Mouse (Mus musculus): ENCODE measurements around the gene Apoc2. TPM values are rescaled to one million over a fixed set of nuclear protein-coding genes. Genes with fewer than 3 reads are reported as not detected.
A peak's percentile ranks its signal among the peaks of the same experiment; 100 is the strongest.

Gene Apoc2
- total RNA-seq (2021): not detected

DNA sequence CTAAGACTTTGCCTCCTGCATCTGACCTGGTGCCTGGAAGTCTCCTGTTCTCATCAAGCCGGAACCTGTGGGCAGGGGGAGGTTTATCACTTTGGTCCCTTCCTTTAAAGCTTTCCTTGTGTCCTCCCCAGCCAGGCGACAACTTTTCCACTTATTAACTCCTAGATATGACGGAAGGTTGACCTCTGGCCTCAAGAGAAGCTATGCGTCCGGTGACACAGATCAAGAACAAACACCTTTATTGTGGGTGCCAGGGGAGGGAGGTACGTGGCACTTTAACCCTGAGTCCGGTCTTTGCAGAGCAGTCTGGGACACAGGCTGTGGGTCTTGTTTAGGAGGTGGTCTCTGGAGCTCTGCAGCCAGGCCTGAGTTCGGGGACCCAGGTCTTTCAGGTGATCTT, at the start of gene Apoc2:
Gene Apoc2 (minus strand): TSS at position 70 of the 400 bp plus-strand sequence.
- DNase-seq: no peak
- intact Hi-C loops (cut with DNase I): no loop called here

DNA sequence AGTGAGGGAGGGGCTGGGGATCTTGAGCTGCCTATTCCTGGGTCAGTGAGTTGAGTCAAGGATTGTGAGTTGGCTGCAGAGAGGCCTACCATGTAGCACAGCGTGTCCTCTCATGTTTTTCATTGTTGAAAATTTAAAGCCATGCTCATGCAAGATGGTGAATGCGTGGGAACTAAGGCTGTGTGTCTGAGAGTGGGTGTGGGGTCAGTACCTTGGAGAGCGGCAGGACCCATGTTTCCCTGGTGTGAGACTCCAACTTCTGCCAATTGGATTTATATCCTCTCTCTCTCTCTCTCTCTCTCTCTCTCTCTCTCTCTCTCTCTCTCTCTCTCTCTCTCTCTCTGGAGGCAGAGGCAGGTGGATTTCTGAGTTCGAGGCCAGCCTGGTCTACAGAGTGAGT, 48.8 kb upstream of the Apoc2 start:
- intact Hi-C loops (cut with DNase I): no loop called here
- DNase-seq: no peak

DNA sequence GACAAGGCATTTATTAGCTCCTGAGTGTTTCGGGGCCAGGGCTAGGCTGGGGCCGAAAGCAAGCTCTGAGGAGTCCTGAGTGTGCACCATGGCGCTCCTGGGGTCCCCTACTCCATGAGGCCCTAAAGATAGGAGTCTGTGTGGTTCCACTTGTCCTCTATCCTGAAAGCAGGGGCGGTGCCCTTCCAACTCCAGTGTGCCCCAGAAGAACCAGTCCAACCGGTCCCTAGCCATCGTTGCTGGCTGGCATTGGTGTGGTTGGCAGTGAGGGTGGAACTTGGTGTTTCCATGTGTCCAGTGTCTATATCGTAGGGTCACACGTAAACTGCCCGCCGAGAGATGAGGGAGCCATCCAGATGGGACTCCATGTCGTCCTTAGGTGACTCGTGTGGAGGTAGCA, 46.4 kb upstream of the Apoc2 start:
- intact Hi-C loops (cut with DNase I): no loop called here
- no peak for DNase-seq

DNA sequence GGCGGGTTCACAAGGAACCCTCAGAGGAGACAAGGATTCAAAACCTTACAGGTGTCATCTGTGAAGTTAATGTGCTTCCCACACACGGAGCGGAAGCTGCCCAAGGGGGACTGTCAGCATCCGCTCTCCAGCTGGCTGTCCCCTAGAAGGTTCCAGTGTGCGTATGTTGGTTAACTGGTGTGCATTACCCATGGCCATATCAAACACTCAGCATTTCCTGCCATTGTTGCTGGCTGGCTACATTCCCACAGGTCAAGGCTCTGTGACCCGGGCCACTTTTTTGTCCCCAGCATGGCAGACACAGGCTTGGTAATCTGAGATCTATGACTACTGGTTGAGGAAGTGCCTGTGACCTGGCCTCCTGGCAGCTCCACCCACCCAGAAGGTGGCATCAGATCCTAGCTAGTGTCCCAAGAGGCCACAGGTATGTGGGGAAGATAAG, 45.0 kb upstream of the Apoc2 start:
- intact Hi-C loops (cut with DNase I): no loop called here

DNA sequence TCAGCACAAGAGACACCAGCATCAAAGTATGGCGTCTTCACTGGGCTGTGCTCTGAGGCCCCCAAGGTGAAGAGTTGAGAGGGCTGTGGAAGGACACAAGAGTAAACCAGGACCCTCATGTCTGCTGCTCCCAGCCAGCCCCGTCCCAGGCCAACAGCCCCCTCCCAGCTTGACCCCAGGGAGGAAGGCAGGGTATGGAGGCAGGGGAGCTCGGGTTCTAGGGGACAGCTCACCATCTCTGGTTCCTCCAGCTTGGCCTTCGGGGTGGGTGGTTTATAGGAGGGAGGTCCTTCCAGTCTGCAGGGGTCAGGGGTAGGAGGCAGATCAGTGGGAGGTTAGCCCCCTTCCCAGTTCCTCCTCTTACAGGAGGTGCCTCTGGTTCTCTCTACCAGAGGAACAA, 41.5 kb upstream of the Apoc2 start:
- DNase-seq: no peak
- intact Hi-C loops (cut with DNase I): no loop called here

More for the DNA sequence above, 45.0 kb upstream of the Apoc2 start:
- no peak for DNase-seq

DNA sequence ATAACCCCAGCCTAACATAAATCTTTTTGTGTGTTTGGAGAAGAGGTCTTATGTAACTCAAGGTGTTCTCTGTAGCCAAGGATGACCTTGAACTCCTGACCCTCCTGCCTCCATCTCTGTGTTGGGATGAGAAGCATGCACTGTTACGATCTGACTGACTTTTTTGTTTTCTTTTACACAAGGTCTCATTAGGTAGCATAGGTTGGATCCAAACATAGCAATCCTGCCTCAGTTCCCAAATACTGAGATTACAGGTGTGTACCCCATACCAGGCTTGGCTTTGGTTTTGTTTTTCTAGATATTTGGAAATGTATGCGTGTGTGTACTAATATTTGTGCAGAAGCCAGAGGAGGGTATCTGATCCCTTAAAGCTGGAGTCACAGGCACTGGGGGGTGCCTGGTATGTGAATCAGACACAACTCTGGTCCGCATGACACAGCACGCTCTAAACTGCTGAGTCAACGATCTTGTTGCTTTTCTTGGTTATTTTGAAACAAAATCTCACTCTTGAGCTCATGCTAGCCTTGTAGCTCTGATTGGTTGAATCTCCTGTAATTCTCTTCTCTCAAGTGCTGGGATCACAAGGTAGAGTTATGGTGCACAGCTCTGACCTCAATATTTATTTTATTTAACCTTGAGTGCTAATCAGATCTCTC, 40.7 kb upstream of the Apoc2 start:
- DNase-seq: no peak
- intact Hi-C loops (cut with DNase I): no loop called here

DNA sequence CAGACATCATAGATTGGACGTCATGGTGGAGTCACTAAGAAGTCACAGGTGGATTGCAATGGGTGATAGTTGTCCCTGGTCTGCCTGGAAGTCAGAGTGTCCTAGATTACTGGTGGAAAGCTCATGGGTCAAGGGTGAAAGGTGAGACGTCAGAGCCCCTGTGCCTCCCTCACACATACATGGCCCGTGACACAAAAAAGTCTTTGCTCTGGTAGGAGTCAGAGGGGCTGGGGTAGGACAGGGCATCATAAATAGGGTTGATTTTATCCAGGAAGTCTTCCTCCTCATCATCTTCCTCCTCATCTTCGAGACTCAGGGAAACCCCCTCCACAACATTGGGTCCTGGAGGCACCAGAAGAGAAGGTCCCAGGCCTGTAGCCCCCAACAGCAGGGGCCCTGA, 39.6 kb upstream of the Apoc2 start:
- intact Hi-C loops (cut with DNase I): no loop called here
- DNase-seq: no peak

DNA sequence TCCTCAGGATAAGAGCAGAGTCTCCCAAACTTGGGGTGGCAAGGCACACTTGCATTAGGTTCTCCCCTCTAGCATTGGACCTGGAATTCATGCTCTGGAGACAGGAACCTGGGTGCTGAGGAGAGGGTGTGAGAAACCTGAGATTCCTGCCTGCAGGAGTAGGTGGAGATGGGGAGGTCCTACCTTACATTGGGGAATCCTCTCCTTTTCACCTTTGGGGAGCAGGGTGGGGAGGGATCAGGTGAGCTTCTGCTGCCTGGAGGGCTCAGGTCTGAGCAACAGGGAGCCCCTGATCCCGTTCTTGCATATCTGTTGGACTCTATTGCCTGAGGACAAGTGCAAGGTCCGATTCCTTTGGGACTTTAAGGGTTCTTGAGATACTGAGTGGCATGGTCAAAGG, 39.1 kb upstream of the Apoc2 start:
- DNase-seq: no peak
- intact Hi-C loops (cut with DNase I): no loop called here

DNA sequence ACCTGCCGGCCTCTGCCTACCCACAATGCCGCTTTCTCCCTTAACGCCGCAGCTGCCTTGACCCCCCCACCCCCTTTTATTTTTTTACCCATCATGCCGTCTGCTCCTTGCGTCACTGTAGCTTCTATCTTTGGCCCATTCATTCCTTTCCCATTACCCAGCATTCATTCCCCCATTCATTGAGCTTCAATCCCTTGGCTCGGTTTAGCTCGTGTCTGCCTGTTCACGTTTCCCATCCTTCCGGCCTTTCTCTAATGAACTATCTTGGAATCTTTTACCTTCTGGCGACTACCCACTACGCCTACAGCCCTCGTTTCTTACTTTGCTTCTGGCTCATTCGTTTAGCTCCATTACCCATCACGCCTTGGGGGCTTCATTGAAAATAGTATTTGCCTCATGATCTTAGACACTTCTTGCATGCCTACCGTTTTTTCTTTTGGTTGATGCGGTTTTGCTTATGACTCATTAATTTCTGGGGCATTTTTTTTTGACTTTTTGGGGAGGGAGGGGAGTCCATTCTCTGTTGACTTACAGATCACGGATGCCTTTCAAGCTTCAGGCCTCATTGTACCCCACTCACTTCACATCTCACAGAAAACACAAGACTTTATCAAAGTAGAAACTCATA, 38.4 kb upstream of the Apoc2 start:
- intact Hi-C loops (cut with DNase I): no loop called here

DNA sequence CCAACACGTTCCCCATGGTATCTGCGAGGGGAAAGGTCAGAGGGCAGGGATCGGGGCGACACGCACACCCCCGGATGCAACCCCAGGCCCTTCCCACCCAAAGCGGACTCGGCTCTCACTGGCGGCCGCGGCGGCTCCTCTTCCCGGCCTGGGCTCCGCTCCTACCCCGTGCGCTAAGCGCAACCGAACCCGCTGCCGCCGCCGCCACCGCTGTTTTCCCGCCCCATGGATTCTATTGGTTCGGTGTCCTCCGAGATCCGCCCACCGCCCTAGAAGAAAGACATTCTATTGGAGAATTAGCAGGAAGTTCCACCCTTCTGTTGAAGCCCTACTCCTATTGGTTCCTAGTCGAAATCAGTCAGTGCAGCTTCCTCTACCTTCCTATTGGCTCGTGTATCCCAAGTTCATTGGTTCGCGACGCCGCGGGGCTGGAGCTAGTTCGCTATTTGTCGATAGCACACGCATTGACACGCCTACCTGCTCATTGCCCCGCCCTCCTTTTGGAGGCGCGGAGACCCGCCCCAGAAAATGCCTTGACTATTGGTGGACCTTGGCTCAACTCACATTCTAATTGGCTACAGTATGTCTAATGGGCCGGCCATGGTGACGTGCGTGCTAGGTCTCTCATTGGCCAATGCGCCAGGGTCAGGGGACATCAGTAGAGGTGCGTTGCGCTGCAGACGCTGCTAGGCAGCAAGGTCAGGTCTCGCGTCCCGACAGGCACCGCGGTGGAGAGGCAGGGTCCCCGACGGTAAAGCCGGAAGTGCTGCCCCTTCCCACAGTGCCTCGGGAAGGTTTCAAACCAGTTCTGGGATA, 37.7 kb upstream of the Apoc2 start, which contains the start of gene Tomm40:
Gene Tomm40 (minus strand): TSS at position 200 of the 816 bp plus-strand sequence.
- intact Hi-C loops (cut with DNase I): no loop called here
- peak; percentile 99 for DNase-seq

More for the DNA sequence above, 38.4 kb upstream of the Apoc2 start:
- DNase-seq: no peak

GRCm38 (mm10) chr7:19714836-19715235, 37.1 kb upstream of the Apoc2 start:
- DNase-seq: no peak
- intact Hi-C loops (cut with DNase I): no loop called here

GRCm38 (mm10) chr7:19713598-19713997, 35.9 kb upstream of the Apoc2 start:
- intact Hi-C loops (cut with DNase I): no loop called here
- DNase-seq: no peak

DNA sequence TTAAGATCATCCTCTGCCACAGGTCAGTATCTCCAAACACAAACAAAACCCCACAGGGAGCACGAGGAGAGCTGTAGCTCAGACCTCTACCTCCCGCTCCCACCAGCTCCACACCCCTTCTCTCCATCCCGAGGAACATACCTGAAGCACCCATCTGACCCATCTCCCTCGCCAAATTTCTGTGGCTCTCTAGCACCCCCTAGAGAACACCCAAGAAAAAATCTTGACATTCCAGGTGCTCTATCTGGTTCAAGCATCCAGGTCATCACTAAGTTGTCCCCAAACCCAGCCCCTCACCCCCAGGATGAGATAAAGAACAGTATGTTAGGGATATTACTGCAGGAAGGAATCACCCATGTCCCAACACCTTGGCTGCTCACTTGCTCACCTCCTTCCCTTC, 35.5 kb upstream of the Apoc2 start:
- DNase-seq: no peak
- intact Hi-C loops (cut with DNase I): no loop called here

DNA sequence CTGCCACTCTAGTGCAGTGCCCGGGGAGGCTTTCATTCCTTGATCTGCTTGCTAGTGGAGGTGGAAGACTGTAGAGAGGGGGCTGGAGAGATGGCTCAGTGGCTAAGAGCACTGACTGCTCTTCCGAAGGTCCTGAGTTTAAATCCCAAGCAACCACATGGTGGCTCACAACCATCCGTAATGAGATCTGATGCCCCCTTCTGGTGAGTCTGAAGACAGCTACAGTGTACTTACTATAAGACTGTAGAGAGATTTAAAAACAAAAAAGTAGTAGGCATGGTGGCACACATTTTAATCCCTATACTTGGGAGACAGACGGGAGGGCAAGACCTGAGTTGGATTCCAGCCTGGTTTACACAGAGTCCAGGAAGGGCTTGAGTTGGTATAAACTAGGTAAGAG, 34.7 kb upstream of the Apoc2 start:
- DNase-seq: no peak
- intact Hi-C loops (cut with DNase I): no loop called here

- no peak for DNase-seq
- intact Hi-C loops (cut with DNase I): no loop called here
Observed at GRCm38 (mm10) chr7:19710650-19711049, 32.9 kb upstream of the Apoc2 start.

DNA sequence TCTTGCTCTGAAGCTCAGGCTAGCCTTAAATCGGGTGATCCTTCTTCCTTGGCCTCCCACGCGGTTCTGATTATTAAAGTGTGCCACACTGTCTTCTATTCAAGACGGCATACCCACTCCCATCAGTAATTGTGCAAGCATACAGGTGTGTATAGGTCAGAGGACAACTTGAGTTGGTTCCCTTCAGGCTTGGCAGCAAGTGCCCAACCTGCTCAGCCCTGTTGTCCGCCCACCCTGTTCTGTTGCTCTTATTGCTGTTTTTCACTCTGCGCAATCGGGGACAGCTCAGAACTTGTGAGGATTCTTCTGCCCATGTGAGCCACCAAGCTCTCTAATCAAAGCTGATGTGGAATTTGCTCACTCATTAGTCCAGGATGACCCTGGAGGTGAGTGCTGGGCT, 27.5 kb upstream of the Apoc2 start:
- intact Hi-C loops (cut with DNase I): loop anchor here (10.0 kb wide), 1 partner anchor 300 kb away; the partner anchor contains the start of genes Ckm and Klc3
- no peak for DNase-seq

DNA sequence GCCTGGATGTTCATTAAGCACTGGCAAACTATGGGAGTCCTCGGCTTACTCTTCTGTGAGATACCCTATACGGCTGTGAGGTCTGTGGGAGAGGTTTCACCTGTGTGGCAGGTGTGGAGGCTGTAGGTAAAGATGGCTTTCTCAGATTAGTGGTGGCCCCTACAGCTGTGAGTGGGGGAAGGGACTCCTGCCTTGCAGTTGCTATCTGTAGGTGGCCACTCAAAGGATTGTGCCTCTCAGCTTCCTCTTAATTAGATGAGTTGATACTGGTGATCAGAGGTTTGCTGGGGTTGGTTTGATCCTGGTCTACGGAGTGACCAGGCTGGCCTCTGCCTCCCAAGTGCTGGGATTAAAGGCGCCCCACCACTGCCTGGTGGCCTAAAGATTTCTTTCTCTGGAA, 26.7 kb upstream of the Apoc2 start:
- intact Hi-C loops (cut with DNase I): loop anchor here (10.0 kb wide), 1 partner anchor 300 kb away; the partner anchor contains the start of genes Ckm and Klc3
- no peak for DNase-seq

DNA sequence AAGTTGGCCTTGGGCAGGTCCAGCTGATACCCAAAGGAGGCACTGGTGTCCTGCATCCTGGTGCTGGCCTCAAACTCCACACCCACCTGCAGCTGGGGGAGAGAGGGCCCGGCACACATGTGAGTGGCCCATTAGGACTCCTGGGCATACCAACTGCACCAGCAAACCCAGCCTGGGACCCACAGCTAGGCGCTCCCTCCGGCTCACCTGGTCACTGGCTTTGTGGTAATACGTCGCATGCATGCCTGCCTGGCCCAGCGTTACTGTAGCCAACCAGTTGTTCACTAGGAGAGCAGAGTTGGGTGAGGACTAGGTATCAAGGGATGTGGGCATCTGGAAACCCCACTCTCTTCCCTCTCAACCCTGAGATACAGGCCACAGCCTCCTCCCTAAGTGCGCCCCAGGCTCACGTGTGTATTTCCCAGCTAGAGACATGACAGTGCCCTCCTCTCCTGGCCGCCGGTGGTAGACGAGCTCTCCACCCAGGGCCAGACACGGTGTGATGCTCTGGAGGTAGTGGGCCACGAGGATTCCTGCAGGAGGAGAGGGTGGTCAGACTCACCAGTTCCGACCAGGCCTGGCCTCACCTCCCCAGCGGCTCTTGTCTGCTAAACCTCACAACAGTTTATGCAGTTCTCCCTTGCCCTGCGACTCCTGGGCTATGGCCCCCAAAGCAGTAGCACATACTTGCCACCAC, 25.3 kb upstream of the Apoc2 start:
- DNase-seq: no peak
- intact Hi-C loops (cut with DNase I): loop anchor here (10.0 kb wide), 1 partner anchor 298 kb away; the partner anchor contains the start of genes Ckm and Klc3

DNA sequence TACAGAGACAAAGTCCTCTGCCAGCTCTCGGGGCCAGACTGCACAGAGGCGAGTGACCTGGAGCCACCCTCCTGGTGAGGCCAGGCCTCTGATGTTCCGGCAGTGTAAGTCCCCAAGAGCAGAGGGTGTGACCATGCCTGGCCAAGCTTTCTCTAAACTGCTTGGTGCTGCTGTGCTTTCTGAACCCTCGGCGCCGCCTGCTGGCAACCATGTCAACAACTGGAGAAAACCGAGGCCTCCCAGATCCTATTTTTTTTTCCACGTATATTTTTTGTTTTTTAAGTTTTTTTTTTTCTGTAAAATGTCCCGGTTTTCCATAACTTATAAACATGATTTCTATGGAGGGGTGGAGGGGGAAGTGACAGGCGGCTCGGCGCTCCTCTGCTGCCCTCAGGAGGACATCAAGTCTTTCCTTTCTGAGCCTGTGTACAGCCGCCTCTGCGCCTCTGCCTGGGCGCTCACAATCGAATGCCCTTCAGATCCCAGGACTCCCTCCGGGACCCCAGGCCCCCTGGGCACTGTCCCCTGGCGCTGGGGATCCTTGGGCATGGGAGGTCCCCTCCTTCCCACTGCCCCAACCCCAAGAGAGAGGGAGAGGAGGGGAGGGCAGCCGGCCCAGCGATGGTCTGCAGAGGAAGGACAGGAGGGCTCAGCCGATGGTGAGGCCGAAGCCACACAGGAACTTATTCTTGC, 23.5 kb upstream of the Apoc2 start:
- peak; percentile 73 for DNase-seq
- intact Hi-C loops (cut with DNase I): loop anchor here (1.0 to 10.0 kb wide), 2 partner anchors 34 to 296 kb away; partner anchors contain the start of genes Ckm and Klc3

All from left cerebral cortex, postnatal 4 days (tissue).